Mouse (Mus musculus) bone marrow, adult 2 months (tissue): ENCODE data around the gene Faap100.

Experiments used
- CTCF ChIP-seq: fragments of 200-500 bp; IDR thresholded peaks from 2 replicates; pipeline ENCODE4 v1.5.1; 2011; ENCODE audit warnings: low read length, control low read depth; ENCODE audit not compliant: control insufficient read depth, insufficient read depth
- POLR2A ChIP-seq: fragments of 200-500 bp; IDR thresholded peaks from 2 replicates; pipeline ENCODE4 v1.6.1; 2011; ENCODE audit warnings: low read depth, mild to moderate bottlenecking, control low read depth, low read length, borderline replicate concordance; ENCODE audit not compliant: control insufficient read depth

- no peak for TF ChIP-seq POLR2A
- no peak for TF ChIP-seq CTCF
Observed at GRCm38 (mm10) chr11:120342656-120343160, 35.9 kb downstream of the Faap100 start.
